Mouse (Mus musculus) liver, embryonic 11.5 days (tissue): Measurements from ENCODE around the gene Trim33. TPM values are rescaled to one million over a fixed set of nuclear protein-coding genes. Genes with fewer than 3 reads are reported as not detected.

Source experiments
- ATAC-seq: fragments of 200-750 bp; cut with Nextera tagmentation; replicated peaks from 2 replicates; pipeline ENCODE4 v1.8.0; 2017; ENCODE audit warnings: moderate number of reproducible peaks, mild to moderate bottlenecking, moderate TSS enrichment, moderate library complexity; ENCODE audit not compliant: low FRiP score
- DNase-seq: peaks from one replicate; pipeline ENCODE4 v3.0.0-alpha.2; 2017; ENCODE audit warnings: low spot score
- H3K27ac ChIP-seq: fragments of 300-500 bp; sonication (generic); 2 replicates; pipeline ENCODE4 v1.5.1; 2014; ENCODE audit warnings: mild to moderate bottlenecking, low read depth, low read length, control low read depth
- H3K27me3 ChIP-seq: fragments of 300-500 bp; sonication (generic); replicated peaks from 2 replicates; pipeline ENCODE4 v1.6.1; 2014; ENCODE audit warnings: low read length, mixed read lengths; ENCODE audit not compliant: control insufficient read depth, insufficient read depth
- H3K36me3 ChIP-seq: fragments of 300-500 bp; sonication (generic); 2 replicates; pipeline ENCODE4 v1.6.1; 2014; ENCODE audit warnings: mild to moderate bottlenecking, low read length, moderate library complexity, mixed read lengths; ENCODE audit not compliant: control insufficient read depth, insufficient read depth
- H3K4me1 ChIP-seq: fragments of 300-500 bp; sonication (generic); replicated peaks from 2 replicates; pipeline ENCODE4 v1.6.1; 2014; ENCODE audit warnings: low read length, mixed read lengths; ENCODE audit not compliant: control insufficient read depth, insufficient read depth
- H3K4me2 ChIP-seq: fragments of 300-500 bp; sonication (generic); 2 replicates; pipeline ENCODE4 v1.6.1; 2014; ENCODE audit warnings: mild to moderate bottlenecking, control low read depth, moderate library complexity
- H3K4me3 ChIP-seq: fragments of 300-500 bp; sonication (generic); 2 replicates; pipeline ENCODE4 v1.5.1; 2014; ENCODE audit warnings: low read depth, low read length, control low read depth
- H3K9ac ChIP-seq: fragments of 300-500 bp; sonication (generic); 2 replicates; pipeline ENCODE4 v1.6.1; 2014; ENCODE audit warnings: low read depth, low read length, control low read depth
- H3K9me3 ChIP-seq: fragments of 300-500 bp; sonication (generic); 2 replicates; pipeline ENCODE4 v1.6.1; 2016; ENCODE audit warnings: low read length, inconsistent platforms, mixed read lengths; ENCODE audit not compliant: control insufficient read depth
- WGBS: fragments of 180-500 bp; shearing (Covaris S2); extraction: QIAGEN DNeasy Blood & Tissue Kit; methylation state at CpG from one replicate; pipeline ENCODE4 v1.1.7; 2014; 5-methylcytosine and 5-hydroxymethylcytosine counted together
- polyA plus RNA-seq: library from polyadenylated mRNA; unstranded; fragments of >200 nt; fragmentation: Nextera tagmentation; extraction: Ambion mirVana; gene quantifications from 2 replicates; pipeline ENCODE4 v1.2.1, GENCODE M21; 2014

Gene Trim33
- polyA plus RNA-seq, 1 experiment from 2014 or later: 22.7 TPM

DNA sequence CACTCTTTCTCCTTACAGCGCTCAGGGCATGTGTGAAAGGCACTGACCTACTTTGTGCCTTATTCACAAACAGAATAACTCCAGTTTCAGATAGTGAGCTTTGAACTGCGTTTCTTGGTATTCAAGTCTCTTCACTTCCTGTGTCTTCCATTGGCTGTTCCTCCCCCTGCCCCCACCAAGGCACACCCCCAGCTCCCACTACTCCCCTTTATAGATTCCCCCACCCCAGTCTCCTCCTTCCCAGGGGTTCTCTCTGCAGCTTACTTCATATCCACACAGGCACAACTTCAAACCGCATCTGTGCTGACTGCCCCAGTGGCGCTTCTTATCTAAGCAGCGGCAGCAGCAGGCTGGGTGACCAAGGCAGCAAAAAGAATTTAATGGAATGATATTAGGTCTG, 105.9 kb downstream of the Trim33 start:
- WGBS: 48% methylated on average over 5 of the region's 5 CpGs
- Histone ChIP-seq H3K36me3 (no peaks in the 10 kb centered on the region), H3K4me3 (no peak overlapping the region), H3K4me2 (peak overlapping the region; percentile 19), H3K27me3 (no peaks in the 10 kb centered on the region), H3K9me3 (no peaks in the 10 kb centered on the region; the same call in 1 of the 2 replicates), H3K9ac (peak overlapping the region; percentile 28; the same call in 1 of the 2 replicates), H3K27ac (peak overlapping the region; percentile 54), H3K4me1 (peaks cover 11% of the 10 kb centered on the region)
- peak; percentile 79 for ATAC-seq
- no peak for DNase-seq

- H3K36me3 ChIP-seq: no peaks in the 10 kb centered on the region
- peak overlapping the region; percentile 19 for H3K4me2 ChIP-seq
- H3K9me3 ChIP-seq: no peaks in the 10 kb centered on the region; the same call in 1 of the 2 replicates
- WGBS: 65% methylated on average over 5 of the region's 5 CpGs
- peaks cover 11% of the 10 kb centered on the region for H3K4me1 ChIP-seq
- no peak overlapping the region for H3K4me3 ChIP-seq
- DNase-seq: no peak
- 0 out of 2 replicates have a peak overlapping the region, but pooled peaks have one; percentile 20 for H3K9ac ChIP-seq
- H3K27me3 ChIP-seq: no peaks in the 10 kb centered on the region
- H3K27ac ChIP-seq: peak overlapping the region; percentile 54; the same call in 1 of the 2 replicates
- ATAC-seq: peak; percentile 39
These were observed 106.5 kb downstream of the Trim33 start for GRCm38 (mm10) chr3:103385383-103386291.

GRCm38 (mm10) chr3:103386292-103387031, 107.4 kb downstream of the Trim33 start:
- no peak overlapping the region for H3K9ac ChIP-seq
- ATAC-seq (0 out of 2 replicates have a peak, but pooled peaks have one; percentile 22), DNase-seq (no peak)
- no peaks in the 10 kb centered on the region for H3K27me3 ChIP-seq
- WGBS: 88% methylated on average over 16 of the region's 16 CpGs
- no peaks in the 10 kb centered on the region; the same call in 1 of the 2 replicates for H3K9me3 ChIP-seq
- H3K4me2 ChIP-seq: no peak overlapping the region
- no peaks in the 10 kb centered on the region for H3K36me3 ChIP-seq
- no peak overlapping the region for H3K4me3 ChIP-seq
- H3K4me1 ChIP-seq: peaks cover 11% of the 10 kb centered on the region
- no peak overlapping the region for H3K27ac ChIP-seq

GRCm38 (mm10) chr3:103392613-103393258, 113.6 kb downstream of the Trim33 start:
- peak; percentile 66 for ATAC-seq
- H3K27ac ChIP-seq: no peak overlapping the region
- H3K4me2 ChIP-seq: no peak overlapping the region
- H3K9ac ChIP-seq: no peak overlapping the region
- DNase-seq: no peak
- 5% methylated on average over 3 of the region's 3 CpGs for WGBS
- H3K9me3 ChIP-seq: no peaks in the 10 kb centered on the region
- H3K4me1 ChIP-seq: no peaks in the 10 kb centered on the region
- H3K4me3 ChIP-seq: no peak overlapping the region
- H3K27me3 ChIP-seq: no peaks in the 10 kb centered on the region
- H3K36me3 ChIP-seq: no peaks in the 10 kb centered on the region

DNA sequence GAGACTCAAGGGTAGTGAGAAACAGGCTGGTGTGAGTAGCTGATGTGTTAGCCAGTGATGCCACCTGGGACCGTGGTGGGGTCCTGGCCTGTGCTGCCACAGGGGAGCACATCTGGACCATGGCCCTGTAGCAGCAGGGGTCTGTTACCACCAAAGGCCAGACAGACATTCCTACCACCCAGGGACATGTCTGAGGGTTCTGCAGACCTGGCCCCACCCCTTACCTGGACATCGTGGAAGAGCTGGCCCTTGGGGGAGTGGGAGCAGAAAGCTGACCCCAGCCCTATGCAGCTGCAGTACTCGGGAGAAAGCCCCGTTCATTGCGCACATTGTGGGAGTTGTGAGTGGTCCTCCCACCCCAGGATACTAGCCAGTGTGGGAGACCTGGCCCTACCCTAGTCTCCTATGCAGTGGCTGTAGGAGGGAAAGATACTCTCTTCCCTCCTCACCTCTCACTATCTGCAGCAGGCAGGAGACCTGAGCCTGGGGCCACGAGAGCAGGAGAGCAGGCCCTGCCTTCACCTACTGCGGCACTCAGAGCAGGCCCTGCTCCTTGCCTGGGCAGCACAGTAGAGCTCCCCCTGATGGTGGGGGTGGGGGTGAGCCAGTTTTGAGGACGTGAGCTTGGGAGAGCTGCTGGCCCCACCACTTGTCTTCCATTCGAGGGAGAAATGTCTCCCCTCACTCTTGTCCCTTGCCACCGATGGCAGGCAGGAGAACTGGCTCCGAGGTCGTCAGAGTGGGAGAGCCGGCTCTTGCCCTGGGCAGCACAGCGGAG, 114.4 kb downstream of the Trim33 start:
- no peaks in the 10 kb centered on the region for H3K36me3 ChIP-seq
- peak; percentile 23 for ATAC-seq
- H3K27me3 ChIP-seq: no peaks in the 10 kb centered on the region
- no peak overlapping the region for H3K9ac ChIP-seq
- no peak for DNase-seq
- H3K27ac ChIP-seq: no peak overlapping the region
- no peaks in the 10 kb centered on the region for H3K4me1 ChIP-seq
- WGBS: 75% methylated on average over 14 of the region's 14 CpGs
- H3K4me2 ChIP-seq: no peak overlapping the region
- H3K9me3 ChIP-seq: no peaks in the 10 kb centered on the region
- H3K4me3 ChIP-seq: no peak overlapping the region

GRCm38 (mm10) chr3:103394121-103394520, 115.0 kb downstream of the Trim33 start:
- H3K27ac ChIP-seq: no peak overlapping the region
- H3K36me3 ChIP-seq: no peaks in the 10 kb centered on the region
- WGBS: 54% methylated on average over 2 of the region's 2 CpGs
- DNase-seq (no peak), ATAC-seq (no peak)
- H3K4me1 ChIP-seq: no peaks in the 10 kb centered on the region
- no peak overlapping the region for H3K4me2 ChIP-seq
- no peak overlapping the region for H3K9ac ChIP-seq
- no peaks in the 10 kb centered on the region for H3K9me3 ChIP-seq
- no peaks in the 10 kb centered on the region for H3K27me3 ChIP-seq
- H3K4me3 ChIP-seq: no peak overlapping the region

GRCm38 (mm10) chr3:103397523-103397922, 118.4 kb downstream of the Trim33 start:
- 63% methylated on average over 3 of the region's 3 CpGs for WGBS
- DNase-seq (no peak), ATAC-seq (no peak)
- no peaks in the 10 kb centered on the region for H3K36me3 ChIP-seq
- H3K4me3 ChIP-seq: no peak overlapping the region
- no peaks in the 10 kb centered on the region for H3K27me3 ChIP-seq
- no peak overlapping the region for H3K4me2 ChIP-seq
- no peaks in the 10 kb centered on the region for H3K9me3 ChIP-seq
- no peak overlapping the region for H3K27ac ChIP-seq
- H3K4me1 ChIP-seq: no peaks in the 10 kb centered on the region
- H3K9ac ChIP-seq: no peak overlapping the region

GRCm38 (mm10) chr3:103400807-103401206, 121.7 kb downstream of the Trim33 start:
- ATAC-seq (no peak), DNase-seq (no peak)
- Histone ChIP-seq H3K4me1 (no peaks in the 10 kb centered on the region), H3K27ac (no peak overlapping the region), H3K9me3 (no peaks in the 10 kb centered on the region), H3K4me2 (no peak overlapping the region), H3K27me3 (0 out of 2 replicates have a peak, but pooled peaks cover 2% of the 10 kb centered on the region), H3K36me3 (no peaks in the 10 kb centered on the region), H3K4me3 (no peak overlapping the region), H3K9ac (no peak overlapping the region)
- WGBS: 76% methylated on average over 6 of the region's 6 CpGs
